Mouse (Mus musculus): ENCODE data around the gene Cntfr. TPM values are rescaled to one million over a fixed set of nuclear protein-coding genes. Genes with fewer than 3 reads are reported as not detected.
A peak's percentile ranks its signal among the peaks of the same experiment; 100 is the strongest.

Gene Cntfr
- polyA plus RNA-seq, 1 experiment from 2014 or later: 0.22 TPM

DNA sequence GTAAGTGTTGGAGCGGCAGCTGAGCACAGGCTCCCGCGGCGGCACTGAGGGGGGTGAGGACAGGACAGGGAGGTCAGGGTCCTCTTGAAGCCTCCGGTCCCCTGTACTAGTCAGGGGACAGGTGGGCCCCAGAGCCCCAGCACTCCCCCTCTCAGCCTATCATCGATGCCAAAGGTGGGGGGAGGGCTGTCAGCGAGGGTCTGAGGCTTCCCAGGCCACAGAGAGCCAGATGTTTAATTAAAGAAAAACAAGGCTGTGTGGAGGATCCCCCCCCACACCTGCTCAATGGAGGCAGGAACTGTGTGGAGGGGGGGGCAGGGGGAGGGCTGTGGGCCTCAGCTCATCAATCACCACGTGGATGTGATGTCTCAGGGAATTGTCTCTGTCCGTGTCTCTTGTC is 33.3 kb downstream of the Cntfr start:
- Histone ChIP-seq H3K9ac (ENCODE audit: low read depth, low read length) (no peak overlapping the region), H3K4me2 (ENCODE audit: low read depth, low read length) (no peak overlapping the region), H3K9me3 (replicated peaks; ENCODE audit: control insufficient read depth, low read length) (no peaks in the 10 kb centered on the region), H3K36me3 (ENCODE audit: control insufficient read depth, insufficient read depth) (no peaks in the 10 kb centered on the region), H3K27ac (ENCODE audit: low read length) (no peak overlapping the region), H3K4me1 (ENCODE audit: control insufficient read depth, low read depth, low read length) (no peaks in the 10 kb centered on the region; the same call in 1 of the 2 replicates), H3K27me3 (ENCODE audit: control insufficient read depth, insufficient read depth, low read depth, low read length) (no peaks in the 10 kb centered on the region; the same call in 1 of the 2 replicates), H3K4me3 (ENCODE audit: low read depth, low read length) (no peak overlapping the region)
- WGBS (ENCODE audit: insufficient replicate concordance): 39% methylated on average over 9 of the region's 9 CpGs
- no peak for ATAC-seq (ENCODE audit: low read depth)

DNA sequence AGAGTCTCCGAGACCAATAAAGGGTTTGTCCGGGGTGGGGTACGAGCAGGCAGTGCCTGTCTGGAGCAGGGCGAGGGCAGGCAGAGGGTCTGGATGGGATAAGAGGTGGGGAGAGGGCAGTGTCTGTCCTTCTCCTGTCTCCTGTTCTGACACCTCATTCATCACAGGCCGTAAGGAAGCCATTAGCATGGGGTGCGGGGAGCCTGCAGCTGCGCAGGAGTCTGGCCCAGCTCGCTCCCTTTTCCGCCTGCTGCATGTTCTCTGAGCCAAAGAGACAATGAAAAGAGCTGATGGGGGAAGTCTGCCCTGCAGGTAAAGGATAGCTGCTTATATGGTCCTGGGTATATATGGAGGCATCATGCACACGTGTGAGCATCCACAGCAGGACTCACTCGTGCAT is 34.2 kb downstream of the Cntfr start:
- Histone ChIP-seq H3K4me1 (ENCODE audit: control insufficient read depth, low read depth, low read length) (no peaks in the 10 kb centered on the region; the same call in 1 of the 2 replicates), H3K4me2 (ENCODE audit: low read depth, low read length) (no peak overlapping the region), H3K9me3 (replicated peaks; ENCODE audit: control insufficient read depth, low read length) (no peaks in the 10 kb centered on the region), H3K36me3 (ENCODE audit: control insufficient read depth, insufficient read depth) (no peaks in the 10 kb centered on the region), H3K27ac (ENCODE audit: low read length) (no peak overlapping the region), H3K9ac (ENCODE audit: low read depth, low read length) (no peak overlapping the region), H3K4me3 (ENCODE audit: low read depth, low read length) (no peak overlapping the region), H3K27me3 (ENCODE audit: control insufficient read depth, insufficient read depth, low read depth, low read length) (peaks cover 3% of the 10 kb centered on the region)
- 41% methylated on average over 11 of the region's 11 CpGs for WGBS (ENCODE audit: insufficient replicate concordance)
- ATAC-seq (ENCODE audit: low read depth): no peak

DNA sequence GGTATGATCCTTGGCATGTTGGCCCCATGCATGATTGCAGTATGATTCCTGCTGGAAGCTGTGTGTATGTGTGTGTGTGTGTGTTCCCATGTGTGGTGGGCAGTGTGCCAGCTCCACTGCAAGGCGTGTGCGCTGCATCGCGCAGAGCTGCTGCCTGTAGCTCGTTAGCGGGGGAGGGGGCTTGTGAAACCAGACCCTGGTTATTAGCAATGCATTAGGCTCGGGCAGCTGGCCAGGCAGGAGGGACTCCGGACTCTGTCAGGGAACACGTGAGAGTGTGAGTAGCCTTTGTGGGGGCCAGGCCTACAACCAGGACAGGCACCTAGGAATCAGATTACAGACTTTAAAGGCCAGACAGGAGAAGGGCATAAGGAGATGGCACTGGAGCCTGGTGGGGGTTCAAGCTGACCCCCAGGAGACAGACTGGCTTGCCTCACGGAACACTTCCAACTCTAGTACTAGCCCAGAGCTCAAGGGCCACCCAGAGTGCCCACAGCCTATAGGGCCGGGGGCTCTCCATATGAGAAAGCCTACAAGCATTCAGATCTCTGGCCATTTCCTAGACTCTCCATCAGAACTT is 35.9 kb downstream of the Cntfr start:
- no peak overlapping the region for H3K4me2 ChIP-seq (ENCODE audit: low read depth, low read length)

DNA sequence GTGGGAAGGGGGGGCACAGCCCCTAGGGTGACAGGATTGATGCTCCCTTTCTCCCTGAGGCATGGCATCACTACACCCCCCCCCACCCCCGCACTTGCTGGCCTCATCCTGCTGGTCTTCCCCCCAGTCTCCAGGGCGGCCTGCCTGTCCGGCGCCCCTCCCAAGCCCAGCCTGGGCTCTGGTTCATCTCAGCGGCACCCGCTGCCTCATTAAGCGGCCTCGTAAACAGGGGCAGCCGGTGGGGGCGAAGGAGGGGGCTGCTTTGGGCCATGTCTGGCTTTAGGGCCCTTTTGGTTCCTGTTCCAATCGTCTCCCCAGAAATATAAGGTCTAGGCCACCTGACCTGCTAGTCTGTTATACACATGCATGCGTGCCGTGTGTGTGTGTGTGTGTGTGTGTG is 37.3 kb downstream of the Cntfr start:
- WGBS (ENCODE audit: insufficient replicate concordance): 59% methylated on average over 9 of the region's 13 CpGs
- Histone ChIP-seq H3K4me2 (ENCODE audit: low read depth, low read length) (no peak overlapping the region), H3K27ac (ENCODE audit: low read length) (no peak overlapping the region), H3K4me1 (ENCODE audit: control insufficient read depth, low read depth, low read length) (no peaks in the 10 kb centered on the region; the same call in 1 of the 2 replicates), H3K9me3 (replicated peaks; ENCODE audit: control insufficient read depth, low read length) (no peaks in the 10 kb centered on the region), H3K9ac (ENCODE audit: low read depth, low read length) (no peak overlapping the region), H3K27me3 (ENCODE audit: control insufficient read depth, insufficient read depth, low read depth, low read length) (peaks cover 3% of the 10 kb centered on the region; the same call in 1 of the 2 replicates), H3K36me3 (ENCODE audit: control insufficient read depth, insufficient read depth) (no peaks in the 10 kb centered on the region), H3K4me3 (ENCODE audit: low read depth, low read length) (no peak overlapping the region)
- ATAC-seq (ENCODE audit: low read depth): no peak

More for the DNA sequence above, 35.9 kb downstream of the Cntfr start:
- Histone ChIP-seq H3K4me3 (ENCODE audit: low read depth, low read length) (no peak overlapping the region), H3K27ac (ENCODE audit: low read length) (no peak overlapping the region), H3K27me3 (ENCODE audit: control insufficient read depth, insufficient read depth, low read depth, low read length) (peaks cover 3% of the 10 kb centered on the region; the same call in 1 of the 2 replicates), H3K9me3 (replicated peaks; ENCODE audit: control insufficient read depth, low read length) (no peaks in the 10 kb centered on the region), H3K9ac (ENCODE audit: low read depth, low read length) (no peak overlapping the region), H3K4me1 (ENCODE audit: control insufficient read depth, low read depth, low read length) (no peaks in the 10 kb centered on the region; the same call in 1 of the 2 replicates), H3K36me3 (ENCODE audit: control insufficient read depth, insufficient read depth) (no peaks in the 10 kb centered on the region)
- 52% methylated on average over 11 of the region's 11 CpGs for WGBS (ENCODE audit: insufficient replicate concordance)
- peak; percentile 63 for ATAC-seq (ENCODE audit: low read depth)

DNA sequence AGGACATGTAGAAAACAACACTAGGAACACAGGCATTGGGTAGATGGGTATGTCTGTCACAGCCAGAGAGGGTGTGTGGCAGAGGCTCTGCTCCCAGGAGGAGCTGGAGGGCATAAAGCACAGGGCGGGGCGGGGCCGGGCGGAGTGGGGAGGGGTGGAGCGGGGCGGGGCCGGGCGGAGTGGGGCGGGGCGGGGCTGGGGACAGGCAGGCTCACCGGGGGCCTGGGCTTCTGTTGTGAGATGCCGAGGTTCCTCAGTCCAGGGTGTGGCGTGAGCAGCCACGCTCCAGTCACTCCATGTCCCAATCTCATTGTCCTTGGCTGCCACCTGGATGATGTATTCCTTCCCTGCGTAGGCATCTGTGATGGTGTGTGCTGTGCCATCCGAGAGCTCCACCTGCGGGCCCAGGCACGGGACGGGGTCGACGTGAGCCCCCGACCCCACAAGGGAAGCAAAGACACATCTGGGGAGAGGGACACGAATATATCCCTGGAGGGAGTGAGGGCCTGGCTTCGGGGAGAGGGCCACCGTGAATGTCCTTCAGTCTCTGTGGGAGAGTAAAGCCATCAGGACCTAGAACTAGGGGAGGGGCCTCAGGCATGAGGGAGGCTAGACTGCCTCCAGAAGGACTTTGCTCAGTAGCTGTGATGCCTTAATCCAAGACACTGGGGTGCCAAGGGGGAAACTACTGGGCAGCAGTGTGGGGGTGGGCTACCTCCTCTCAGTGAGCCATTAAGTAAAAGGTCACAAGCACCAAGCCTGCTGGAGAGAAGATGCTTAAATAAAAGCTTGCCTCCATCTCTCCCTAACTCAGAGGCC is 38.1 kb downstream of the Cntfr start:
- H3K4me1 ChIP-seq (ENCODE audit: control insufficient read depth, low read depth, low read length): no peaks in the 10 kb centered on the region; the same call in 1 of the 2 replicates
- peaks cover 3% of the 10 kb centered on the region; the same call in 1 of the 2 replicates for H3K27me3 ChIP-seq (ENCODE audit: control insufficient read depth, insufficient read depth, low read depth, low read length)
- no peak overlapping the region for H3K9ac ChIP-seq (ENCODE audit: low read depth, low read length)
- H3K9me3 ChIP-seq (replicated peaks; ENCODE audit: control insufficient read depth, low read length): no peaks in the 10 kb centered on the region
- ATAC-seq (ENCODE audit: low read depth): 0 out of 2 replicates have a peak, but pooled peaks have one; percentile 19
- no peak overlapping the region for H3K4me2 ChIP-seq (ENCODE audit: low read depth, low read length)
- no peaks in the 10 kb centered on the region for H3K36me3 ChIP-seq (ENCODE audit: control insufficient read depth, insufficient read depth)
- 15% methylated on average over 24 of the region's 25 CpGs for WGBS (ENCODE audit: insufficient replicate concordance)
- H3K27ac ChIP-seq (ENCODE audit: low read length): no peak overlapping the region
- no peak overlapping the region for H3K4me3 ChIP-seq (ENCODE audit: low read depth, low read length)

DNA sequence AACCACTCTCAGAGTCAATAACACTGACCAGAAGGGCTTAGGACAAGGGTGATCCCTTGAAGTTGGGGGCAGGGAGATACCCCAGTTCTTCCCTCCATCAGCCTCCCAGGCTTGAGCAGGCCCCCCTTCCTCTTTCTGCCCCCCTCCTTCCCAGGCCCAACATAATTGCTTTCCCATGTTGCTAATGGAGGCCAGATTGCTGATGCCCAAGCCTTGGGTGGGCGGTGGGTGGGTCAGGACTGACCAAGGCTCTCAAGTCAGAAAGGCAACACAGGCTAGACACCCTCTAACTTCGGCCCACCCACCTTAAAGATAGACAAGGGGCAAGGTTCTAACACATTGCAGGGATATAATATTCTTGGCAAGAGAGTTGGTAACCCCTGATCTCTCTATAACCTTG is 41.4 kb downstream of the Cntfr start:
- Histone ChIP-seq H3K4me2 (ENCODE audit: low read depth, low read length) (no peak overlapping the region), H3K27me3 (ENCODE audit: control insufficient read depth, insufficient read depth, low read depth, low read length) (peaks cover 3% of the 10 kb centered on the region; the same call in 1 of the 2 replicates), H3K36me3 (ENCODE audit: control insufficient read depth, insufficient read depth) (no peaks in the 10 kb centered on the region), H3K4me1 (ENCODE audit: control insufficient read depth, low read depth, low read length) (no peaks in the 10 kb centered on the region; the same call in 1 of the 2 replicates), H3K4me3 (ENCODE audit: low read depth, low read length) (no peak overlapping the region), H3K9ac (ENCODE audit: low read depth, low read length) (no peak overlapping the region), H3K9me3 (replicated peaks; ENCODE audit: control insufficient read depth, low read length) (no peaks in the 10 kb centered on the region), H3K27ac (ENCODE audit: low read length) (no peak overlapping the region)
- ATAC-seq (ENCODE audit: low read depth): no peak
- 40% methylated on average over 2 of the region's 2 CpGs for WGBS (ENCODE audit: insufficient replicate concordance)

DNA sequence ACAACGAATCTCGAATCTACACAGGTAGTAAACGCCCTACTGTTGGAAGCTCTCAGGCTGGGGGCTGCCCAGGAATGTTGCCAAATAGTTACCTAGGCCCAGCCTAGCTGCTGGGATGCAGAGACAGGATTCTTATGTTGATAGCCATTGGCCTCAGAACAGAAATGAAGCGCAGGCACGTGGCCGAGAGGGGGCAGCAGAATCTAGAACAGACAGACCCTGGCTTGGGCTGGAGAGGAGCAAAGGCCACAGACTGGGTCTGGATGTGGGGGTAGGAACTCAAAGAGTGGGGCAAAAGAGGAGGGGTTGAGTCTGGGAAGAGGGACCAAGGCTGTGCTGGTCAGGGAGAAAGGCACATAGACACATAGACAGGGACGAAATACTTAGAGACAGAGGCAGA is 42.7 kb downstream of the Cntfr start:
- no peaks in the 10 kb centered on the region for H3K9me3 ChIP-seq (replicated peaks; ENCODE audit: control insufficient read depth, low read length)
- H3K4me1 ChIP-seq (ENCODE audit: control insufficient read depth, low read depth, low read length): no peaks in the 10 kb centered on the region; the same call in 1 of the 2 replicates
- whole genome bisulfite sequencing (ENCODE audit: insufficient replicate concordance): 15% methylated on average over 7 of the region's 7 CpGs

DNA sequence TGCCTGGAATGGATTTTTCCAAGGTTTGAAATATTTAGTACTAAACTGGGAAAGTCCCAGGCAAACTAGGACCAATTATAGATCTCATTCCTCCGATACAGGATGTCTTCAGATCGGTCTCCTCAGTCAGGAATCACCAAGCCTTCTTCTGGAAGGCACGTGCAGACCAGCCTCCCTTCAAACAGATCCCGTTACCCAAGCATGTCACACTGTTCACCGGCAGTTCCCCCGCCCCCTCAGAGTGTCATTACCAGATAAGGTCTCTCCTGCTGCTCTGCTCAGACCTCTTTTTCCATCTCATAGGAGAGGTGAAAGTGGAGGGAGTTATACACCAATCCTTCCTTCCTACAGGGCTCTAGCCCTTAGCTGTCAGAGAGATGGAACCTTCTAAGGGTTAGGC is 43.2 kb downstream of the Cntfr start:
- 37% methylated on average over 6 of the region's 6 CpGs for WGBS (ENCODE audit: insufficient replicate concordance)
- H3K4me2 ChIP-seq (ENCODE audit: low read depth, low read length): no peak overlapping the region
- no peak for ATAC-seq (ENCODE audit: low read depth)
- H3K4me3 ChIP-seq (ENCODE audit: low read depth, low read length): no peak overlapping the region
- H3K36me3 ChIP-seq (ENCODE audit: control insufficient read depth, insufficient read depth): no peaks in the 10 kb centered on the region
- peaks cover 3% of the 10 kb centered on the region; the same call in 1 of the 2 replicates for H3K27me3 ChIP-seq (ENCODE audit: control insufficient read depth, insufficient read depth, low read depth, low read length)
- no peaks in the 10 kb centered on the region; the same call in 1 of the 2 replicates for H3K4me1 ChIP-seq (ENCODE audit: control insufficient read depth, low read depth, low read length)
- H3K9me3 ChIP-seq (replicated peaks; ENCODE audit: control insufficient read depth, low read length): no peaks in the 10 kb centered on the region
- H3K27ac ChIP-seq (ENCODE audit: low read length): no peak overlapping the region
- no peak overlapping the region for H3K9ac ChIP-seq (ENCODE audit: low read depth, low read length)

More for the DNA sequence above, 42.7 kb downstream of the Cntfr start:
- no peaks in the 10 kb centered on the region for H3K36me3 ChIP-seq (ENCODE audit: control insufficient read depth, insufficient read depth)
- H3K27me3 ChIP-seq (ENCODE audit: control insufficient read depth, insufficient read depth, low read depth, low read length): peaks cover 3% of the 10 kb centered on the region; the same call in 1 of the 2 replicates
- no peak for ATAC-seq (ENCODE audit: low read depth)
- H3K27ac ChIP-seq (ENCODE audit: low read length): no peak overlapping the region
- no peak overlapping the region for H3K4me2 ChIP-seq (ENCODE audit: low read depth, low read length)
- no peak overlapping the region for H3K9ac ChIP-seq (ENCODE audit: low read depth, low read length)
- no peak overlapping the region for H3K4me3 ChIP-seq (ENCODE audit: low read depth, low read length)

DNA sequence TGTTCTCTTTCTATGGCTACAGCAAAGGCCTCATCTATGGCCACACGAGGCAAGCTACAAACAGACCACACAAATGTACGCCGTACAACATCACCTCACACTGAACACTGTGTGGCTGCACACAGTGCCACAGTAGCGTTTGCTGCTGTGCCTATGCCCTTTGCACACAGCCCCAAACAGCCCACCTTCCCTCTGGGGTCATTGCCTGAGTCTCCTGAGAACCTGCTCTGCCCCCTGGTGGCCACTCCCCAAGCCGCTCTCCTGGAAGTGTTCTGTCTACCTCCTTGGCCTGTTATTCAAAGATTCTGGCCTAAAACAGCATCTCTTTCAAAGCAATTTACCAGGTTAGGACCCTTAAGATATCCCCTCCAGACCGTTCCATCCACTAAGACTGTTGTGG is 43.6 kb downstream of the Cntfr start:
- H3K4me3 ChIP-seq (ENCODE audit: low read depth, low read length): no peak overlapping the region
- no peak overlapping the region for H3K9ac ChIP-seq (ENCODE audit: low read depth, low read length)
- no peaks in the 10 kb centered on the region for H3K36me3 ChIP-seq (ENCODE audit: control insufficient read depth, insufficient read depth)
- H3K9me3 ChIP-seq (replicated peaks; ENCODE audit: control insufficient read depth, low read length): no peaks in the 10 kb centered on the region
- no peaks in the 10 kb centered on the region for H3K4me1 ChIP-seq (ENCODE audit: control insufficient read depth, low read depth, low read length)
- WGBS (ENCODE audit: insufficient replicate concordance): 36% methylated on average over 6 of the region's 6 CpGs
- H3K27ac ChIP-seq (ENCODE audit: low read length): no peak overlapping the region
- no peak for ATAC-seq (ENCODE audit: low read depth)
- no peak overlapping the region for H3K4me2 ChIP-seq (ENCODE audit: low read depth, low read length)
- peaks cover 3% of the 10 kb centered on the region; the same call in 1 of the 2 replicates for H3K27me3 ChIP-seq (ENCODE audit: control insufficient read depth, insufficient read depth, low read depth, low read length)
